Mouse (Mus musculus) myocyte (in vitro differentiated cells): ENCODE data around the gene Cln5.
A peak's percentile ranks its signal among the peaks of the same experiment; 100 is the strongest.

Experiments used
- MAX ChIP-seq: IDR thresholded peaks from one replicate; pipeline ENCODE4 v1.6.1; 2011; ENCODE audit warnings: low read depth, mild to moderate bottlenecking, control low read depth
- MYOD1 ChIP-seq, 3 experiments: IDR thresholded peaks; one replicate each; pipeline ENCODE4 v1.6.1; 2011; ENCODE audit warnings: control low read depth in 2 of 3, low read depth in 2 of 3, mild to moderate bottlenecking in 2 of 3, moderate library complexity in 1 of 3; ENCODE audit not compliant: insufficient read length in 2 of 3, control insufficient read depth in 1 of 3
- MYOG ChIP-seq, 3 experiments: IDR thresholded peaks; one replicate each; pipeline ENCODE4 v1.6.1; 2011; ENCODE audit warnings: control low read depth in 2 of 3, low read depth in 2 of 3, mild to moderate bottlenecking in 2 of 3; ENCODE audit not compliant: insufficient read length in 2 of 3, control insufficient read depth in 1 of 3, insufficient read depth in 1 of 3
- POLR2A ChIP-seq: IDR thresholded peaks from one replicate; pipeline ENCODE4 v1.6.1; 2011; ENCODE audit warnings: low read depth, mild to moderate bottlenecking, control low read depth, moderate library complexity; ENCODE audit not compliant: insufficient read length
- POLR2AphosphoS2 ChIP-seq: IDR thresholded peaks from one replicate; pipeline ENCODE4 v1.6.1; 2011; ENCODE audit warnings: low read depth, control low read depth; ENCODE audit not compliant: insufficient read length
- SRF ChIP-seq: IDR thresholded peaks from one replicate; pipeline ENCODE4 v1.6.1; 2011; ENCODE audit warnings: low read depth; ENCODE audit not compliant: control insufficient read depth, insufficient read length
- TCF12 ChIP-seq: IDR thresholded peaks from one replicate; pipeline ENCODE4 v1.6.1; 2011; ENCODE audit warnings: mild to moderate bottlenecking, control low read depth; ENCODE audit not compliant: poor library complexity, insufficient read depth, severe bottlenecking
- TCF3 ChIP-seq: IDR thresholded peaks from one replicate; pipeline ENCODE4 v1.6.1; 2011; ENCODE audit warnings: low read depth, control low read depth; ENCODE audit not compliant: insufficient read length
- USF1 ChIP-seq: IDR thresholded peaks from one replicate; pipeline ENCODE4 v1.6.1; 2011; ENCODE audit warnings: low read depth, mild to moderate bottlenecking, control low read depth, moderate library complexity

- peak; percentile 76 for TF ChIP-seq POLR2A
- TF ChIP-seq TCF12: no peak
- peak; percentile 77 for TF ChIP-seq POLR2AphosphoS2
- TF ChIP-seq USF1: peak; percentile 65
- TF ChIP-seq SRF: no peak
- no peak for TF ChIP-seq MYOD1 (IDR thresholded peaks at IDR 0.05; ENCODE audit: control insufficient read depth in 1 of 3, insufficient read length in 2 of 3, low read depth in 2 of 3)
- no peak for TF ChIP-seq TCF3
- no peak for TF ChIP-seq MAX
- TF ChIP-seq MYOG (IDR thresholded peaks at IDR 0.05; ENCODE audit: control insufficient read depth in 1 of 3, insufficient read depth in 1 of 3, insufficient read length in 2 of 3, low read depth in 2 of 3): no peak
These were observed at the start of gene Cln5 for GRCm38 (mm10) chr14:103069864-103070611.
